Mouse (Mus musculus) splenic B cell, adult 2 months (primary cell): ENCODE data around the gene Gm17949.

Source experiments
- DNase-seq: peaks from one replicate; pipeline ENCODE4 v3.0.0-alpha.2; 2011; ENCODE audit warnings: low read depth, low spot score
- H3K27me3 ChIP-seq: 2 replicates; pipeline ENCODE4 v1.6.1; 2012; ENCODE audit warnings: mild to moderate bottlenecking, low read length, moderate library complexity, mixed read lengths; ENCODE audit not compliant: control insufficient read depth, poor library complexity, insufficient read depth, severe bottlenecking
- H3K36me3 ChIP-seq: 2 replicates; pipeline ENCODE4 v1.6.1; 2012; ENCODE audit warnings: mild to moderate bottlenecking, low read length, moderate library complexity, mixed read lengths; ENCODE audit not compliant: control insufficient read depth, poor library complexity, insufficient read depth, severe bottlenecking

Gene Gm17949

DNA sequence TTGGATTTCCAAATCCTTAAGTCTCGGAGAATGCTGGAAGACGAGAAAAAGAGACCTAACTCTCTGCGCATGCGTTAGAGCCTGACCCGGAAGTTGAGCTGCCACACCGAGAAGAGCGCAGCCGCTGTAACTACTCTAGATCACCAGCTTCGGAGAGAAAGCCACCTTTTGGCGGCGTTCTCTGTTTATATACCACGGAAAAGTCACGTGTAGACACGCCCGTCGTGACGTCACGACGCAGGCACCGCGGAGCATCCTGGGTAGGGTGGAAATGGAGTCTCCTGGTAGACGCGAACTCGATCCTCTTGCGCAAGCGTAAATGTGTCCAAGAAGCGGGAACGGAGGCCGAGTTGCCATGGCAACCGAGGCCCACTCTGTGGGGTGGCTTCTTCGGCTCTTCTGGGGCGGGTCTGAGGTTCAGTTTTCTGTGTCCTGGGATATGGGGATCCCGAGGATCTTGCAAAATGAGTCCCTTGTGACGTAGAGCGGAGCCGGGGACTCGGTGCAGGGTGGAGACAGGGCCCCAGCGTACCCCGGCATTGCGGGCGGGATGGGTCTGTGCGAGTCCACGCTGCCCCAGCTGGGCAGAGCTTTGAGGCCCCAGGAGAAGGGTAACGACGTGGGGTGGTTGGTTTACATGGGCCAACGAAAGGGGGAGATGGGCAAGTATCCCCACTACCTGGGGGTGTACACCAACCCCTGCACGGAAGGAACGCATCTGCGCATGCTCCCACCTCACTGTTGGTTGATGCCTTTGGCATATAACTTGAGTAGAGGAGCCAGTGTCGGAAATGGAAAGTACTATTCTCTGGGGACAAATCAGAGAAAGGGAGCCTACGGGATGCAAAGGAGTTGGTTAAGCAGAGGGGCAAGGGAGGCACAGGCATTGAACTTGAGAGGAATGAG lies at the start of gene Gm17949, which contains the start of gene Gtf2f1:
Gm17949 (plus strand) TSS at position 234 of the 906 bp plus-strand sequence.
Gtf2f1 (minus strand) TSS at position 53 of the 906 bp plus-strand sequence.
- H3K36me3 ChIP-seq = peaks cover 2% of the 10 kb centered on the region
- no peaks in the 10 kb centered on the region for H3K27me3 ChIP-seq
- peak; percentile 99 for DNase-seq

DNA sequence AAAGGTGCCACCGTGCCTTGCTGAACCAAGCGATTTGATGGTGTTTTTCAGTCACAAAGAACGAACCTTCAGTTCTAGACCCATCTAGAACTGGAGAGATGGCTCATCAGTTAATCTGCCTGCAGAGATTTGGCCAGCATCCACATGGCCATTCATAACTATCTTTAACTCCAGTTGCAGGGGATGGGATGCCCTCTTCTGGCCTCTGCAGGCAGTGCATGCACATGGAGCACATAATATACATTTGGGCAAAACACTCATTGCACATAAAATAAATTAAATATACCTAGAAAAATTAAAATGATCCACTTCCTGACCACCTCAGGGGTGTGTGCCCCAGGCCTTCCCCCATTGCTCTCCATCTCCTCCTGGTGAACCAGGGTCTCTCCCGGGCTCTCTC lies 49.4 kb upstream of the Gm17949 start:
- Histone ChIP-seq H3K27me3 (no peaks in the 10 kb centered on the region), H3K36me3 (no peaks in the 10 kb centered on the region)
- no peak for DNase-seq

DNA sequence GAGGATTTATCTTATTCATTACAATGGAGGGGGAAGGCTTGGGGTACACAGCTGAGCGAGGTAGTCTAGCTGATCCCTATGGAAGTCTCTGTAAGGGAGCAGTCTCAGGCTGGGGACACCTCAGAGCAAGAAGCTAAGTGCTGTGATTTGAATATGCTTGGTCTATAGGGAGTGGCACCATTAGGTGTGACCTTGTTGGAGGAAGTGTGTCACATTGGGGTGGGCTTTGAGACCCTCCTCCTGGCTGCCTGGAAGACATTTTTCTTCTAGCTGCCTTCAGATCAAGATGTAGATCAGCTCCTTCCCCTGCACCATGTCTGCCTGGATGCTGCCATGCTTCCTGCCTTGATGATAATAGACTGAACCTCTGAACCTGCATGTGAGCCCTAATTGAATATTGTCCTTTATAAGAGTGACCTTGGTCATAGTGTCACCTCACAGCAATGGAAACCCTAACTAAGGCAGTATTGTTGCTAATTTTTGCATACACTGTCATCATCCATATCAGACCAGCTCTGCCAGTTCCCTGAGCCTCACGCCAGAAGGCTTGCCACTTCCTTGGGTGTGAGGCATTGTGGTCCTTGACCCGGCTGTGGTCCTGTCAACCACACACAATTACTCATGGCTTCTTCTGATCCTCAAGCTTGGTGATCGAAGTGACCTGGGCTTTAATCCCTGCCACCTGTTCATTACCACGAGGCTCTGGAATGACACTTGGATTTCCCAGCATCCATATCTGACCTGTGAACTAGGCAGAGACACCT lies 48.4 kb upstream of the Gm17949 start:
- Histone ChIP-seq H3K27me3 (no peaks in the 10 kb centered on the region), H3K36me3 (no peaks in the 10 kb centered on the region)
- DNase-seq = no peak

DNA sequence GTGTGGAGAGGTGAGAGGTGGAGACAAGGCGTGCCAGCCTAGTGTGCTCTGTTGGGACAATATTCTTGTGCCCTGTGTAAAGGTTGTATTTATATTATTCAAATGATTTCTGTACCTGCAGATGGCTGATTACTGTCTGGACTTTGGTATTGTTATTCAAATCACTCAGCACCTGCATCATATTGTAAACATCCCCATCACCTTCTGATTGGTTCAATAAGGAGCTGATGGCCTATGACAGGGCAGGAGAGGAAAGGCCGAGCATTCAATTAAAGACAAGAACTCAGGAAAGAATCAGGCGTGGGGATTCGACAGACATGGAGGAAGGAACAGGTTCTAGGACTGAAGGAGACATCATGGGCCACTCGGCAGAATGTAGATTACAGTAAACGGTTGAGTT lies 47.6 kb upstream of the Gm17949 start:
- DNase-seq = no peak
- Histone ChIP-seq H3K36me3 (no peaks in the 10 kb centered on the region), H3K27me3 (no peaks in the 10 kb centered on the region)

DNA sequence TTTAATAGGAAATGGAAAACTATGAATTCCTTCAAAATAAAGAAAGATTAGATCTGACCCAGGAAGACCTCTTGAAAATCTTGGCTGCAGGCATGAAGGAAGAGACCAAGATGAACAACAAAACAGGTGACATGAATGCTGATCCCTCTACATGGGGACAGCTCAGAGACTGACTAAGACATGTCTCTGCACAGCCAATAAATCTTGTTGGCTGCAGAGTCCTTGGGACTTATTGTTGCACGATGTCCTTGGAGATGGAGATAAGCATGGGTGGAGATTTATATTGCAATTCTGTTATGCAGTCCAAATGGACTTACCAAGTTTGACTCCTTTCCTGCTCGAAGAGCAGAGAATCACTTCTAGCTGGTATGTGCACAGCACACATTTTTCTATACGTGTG lies 41.9 kb upstream of the Gm17949 start:
- Histone ChIP-seq H3K27me3 (no peaks in the 10 kb centered on the region), H3K36me3 (no peaks in the 10 kb centered on the region)
- DNase-seq = no peak

GRCm38 (mm10) chr17:56970081-56970480 lies 41.2 kb upstream of the Gm17949 start:
- Histone ChIP-seq H3K27me3 (no peaks in the 10 kb centered on the region), H3K36me3 (no peaks in the 10 kb centered on the region)
- no peak for DNase-seq

GRCm38 (mm10) chr17:56973956-56974707 lies 37.1 kb upstream of the Gm17949 start:
- no peaks in the 10 kb centered on the region for H3K36me3 ChIP-seq
- DNase-seq = no peak
- no peaks in the 10 kb centered on the region for H3K27me3 ChIP-seq

- Histone ChIP-seq H3K27me3 (no peaks in the 10 kb centered on the region), H3K36me3 (no peaks in the 10 kb centered on the region)
- no peak for DNase-seq
Measured at GRCm38 (mm10) chr17:56974708-56975240, 36.5 kb upstream of the Gm17949 start.

DNA sequence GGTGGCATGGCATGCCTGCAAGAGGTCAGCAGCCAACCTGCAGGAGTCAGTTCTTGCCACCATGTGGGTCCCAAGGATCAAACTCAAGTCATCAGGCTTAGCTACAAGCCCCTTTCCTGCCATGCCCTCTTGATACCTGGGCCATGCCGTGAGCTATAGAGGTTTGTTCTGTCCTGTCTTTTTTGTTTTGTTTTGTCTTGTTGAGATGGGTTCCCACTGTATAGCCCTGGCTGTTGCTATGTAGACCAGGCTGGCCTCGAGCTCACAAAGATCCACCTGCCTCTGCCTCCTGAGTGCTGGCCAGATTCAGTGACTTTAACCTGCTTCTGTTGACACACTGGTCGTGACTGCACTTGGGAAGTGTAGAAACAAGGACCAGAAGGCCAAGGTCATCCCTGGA lies 35.9 kb upstream of the Gm17949 start:
- no peak for DNase-seq
- H3K36me3 ChIP-seq = no peaks in the 10 kb centered on the region
- no peaks in the 10 kb centered on the region for H3K27me3 ChIP-seq

DNA sequence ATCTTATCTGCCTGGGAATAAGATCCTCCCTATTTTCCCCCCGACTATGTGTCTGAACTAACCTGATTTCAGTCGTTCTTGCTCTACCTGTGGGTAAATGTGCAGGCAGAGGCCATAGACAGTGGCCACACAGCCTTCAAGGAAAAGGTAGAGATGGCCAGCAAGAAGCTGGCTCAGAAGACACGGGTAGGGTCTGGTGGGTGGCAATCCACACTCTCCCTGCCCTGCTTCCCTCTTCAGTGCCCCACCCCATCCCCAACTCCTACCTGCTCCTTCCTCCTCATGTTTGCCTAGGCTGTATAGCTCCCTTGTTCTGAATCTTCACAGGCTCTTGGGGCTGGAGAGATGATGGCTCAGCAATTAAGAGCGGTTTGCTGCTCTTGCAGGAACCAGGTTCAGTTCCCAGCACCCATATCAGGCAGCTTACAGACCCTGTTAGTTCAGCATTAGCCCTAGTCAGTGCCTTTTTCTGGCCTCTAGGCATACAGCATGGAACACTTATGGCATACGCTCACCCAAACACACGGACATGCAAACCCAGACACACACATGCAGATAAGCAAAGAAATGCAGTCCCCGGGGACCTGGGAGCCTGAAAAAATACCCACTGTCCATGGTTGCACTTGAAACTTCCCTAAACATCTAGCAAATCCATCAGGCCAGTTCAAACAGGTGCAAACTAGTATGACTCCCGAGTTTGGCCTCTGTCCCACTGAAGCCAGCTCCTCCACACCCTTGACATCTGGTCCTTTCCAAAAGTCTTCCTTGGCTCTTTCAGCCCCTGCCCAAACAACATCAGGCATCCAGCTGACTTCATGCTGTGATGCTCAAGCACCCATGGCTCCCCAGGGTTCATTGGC lies 34.5 kb upstream of the Gm17949 start:
- Histone ChIP-seq H3K36me3 (no peaks in the 10 kb centered on the region), H3K27me3 (no peaks in the 10 kb centered on the region)
- no peak for DNase-seq

- DNase-seq = no peak
- Histone ChIP-seq H3K27me3 (no peaks in the 10 kb centered on the region), H3K36me3 (no peaks in the 10 kb centered on the region)
Measured at GRCm38 (mm10) chr17:56979524-56979923, 31.7 kb upstream of the Gm17949 start.

DNA sequence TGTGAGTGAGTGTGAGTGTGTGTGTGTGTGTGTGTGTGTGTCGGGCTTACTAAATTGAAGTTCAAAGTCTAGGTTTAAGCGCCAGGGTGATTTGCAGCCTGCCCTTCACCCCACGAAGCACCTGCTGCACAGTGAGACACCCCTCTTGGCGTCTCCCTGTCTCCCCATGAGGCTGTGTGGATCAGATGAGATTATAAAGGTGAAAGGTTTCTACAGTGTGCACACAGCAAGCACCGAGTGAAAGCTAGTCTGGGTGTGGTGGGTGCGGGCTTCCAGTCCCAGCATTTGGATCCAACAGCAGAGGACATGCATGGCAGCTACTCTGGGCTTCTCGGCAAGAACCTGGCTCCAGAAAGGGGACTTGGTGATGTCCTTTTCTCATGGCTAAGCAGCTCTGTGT lies 30.2 kb upstream of the Gm17949 start:
- H3K27me3 ChIP-seq = no peaks in the 10 kb centered on the region
- no peak for DNase-seq
- H3K36me3 ChIP-seq = no peaks in the 10 kb centered on the region

DNA sequence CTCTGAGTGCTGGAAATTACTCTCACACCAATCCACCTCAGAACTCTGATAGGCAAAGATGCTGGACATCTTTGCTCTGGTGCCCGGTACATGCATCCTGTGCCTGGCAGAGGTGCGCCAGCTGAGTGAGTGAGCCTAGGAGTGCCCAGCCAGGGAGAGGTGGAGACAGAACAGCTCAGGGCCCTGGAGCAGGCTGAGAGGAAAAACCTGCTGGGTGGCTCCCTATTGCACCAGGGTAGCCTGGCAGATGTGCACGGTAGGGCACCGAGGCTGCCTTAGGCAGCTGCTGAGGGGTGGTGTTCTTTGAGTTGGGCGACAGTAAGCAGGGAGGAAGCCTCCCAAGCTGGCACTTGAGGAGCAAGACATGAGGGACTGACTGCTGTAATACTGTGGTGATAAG lies 29.3 kb upstream of the Gm17949 start, which contains the start of gene Acer1:
Acer1 (minus strand) TSS at position 114 of the 400 bp plus-strand sequence.
- no peaks in the 10 kb centered on the region for H3K27me3 ChIP-seq
- H3K36me3 ChIP-seq = no peaks in the 10 kb centered on the region
- no peak for DNase-seq

GRCm38 (mm10) chr17:56984886-56985285 lies 26.4 kb upstream of the Gm17949 start:
- DNase-seq = no peak
- Histone ChIP-seq H3K36me3 (no peaks in the 10 kb centered on the region), H3K27me3 (no peaks in the 10 kb centered on the region)
